ENCODE assay signal across 8 mouse cellular contexts in genomic region chr5:130255017-130255720, GRCm38 (mm10). TPM values are rescaled to one million over a fixed set of nuclear protein-coding genes. Genes with fewer than 3 reads are reported as not detected.
DNase-seq lines count a peak whose midpoint lies in the region; ATAC-seq lines count a peak whose summit lies in the region.

Gene Sbds (minus strand): TSS chr5:130255530.
Gene Tyw1 (plus strand): TSS chr5:130255619.

- peaks cover 24% of the 10 kb centered on the region for H3K36me3 ChIP-seq in hindbrain, embryonic 15.5 days

- H3K4me1 ChIP-seq in hindbrain, embryonic 15.5 days (replicated peaks) = peaks cover 34% of the 10 kb centered on the region

- WGBS in hindbrain, embryonic 15.5 days = under 1% methylated on average over 52 of the region's 52 CpGs

- H3K4me2 ChIP-seq in hindbrain, embryonic 15.5 days = peak within 1 kb of the TSS; percentile 76

- peak; percentile 91 for ATAC-seq in hindbrain, embryonic 15.5 days (ENCODE audit: low FRiP score, low read depth)

- H3K27ac ChIP-seq in hindbrain, embryonic 15.5 days (replicated peaks) = peak within 1 kb of the TSS; percentile 90

- H3K9me3 ChIP-seq in hindbrain, embryonic 15.5 days = no peaks in the 10 kb centered on the region

- peak within 1 kb of the TSS; percentile 72 for H3K9ac ChIP-seq in hindbrain, embryonic 15.5 days

- no peaks in the 10 kb centered on the region for H3K27me3 ChIP-seq in hindbrain, embryonic 15.5 days

- peak within 1 kb of the TSS; percentile 91 for H3K4me3 ChIP-seq in hindbrain, embryonic 15.5 days

- peak; percentile 98 for DNase-seq in T-cell, adult 2 months (ENCODE audit: low spot score)
- peak; percentile 96 to 98 for DNase-seq in cerebellum, postnatal 36 days
- DNase-seq in frontal cortex, postnatal 36 days (ENCODE audit: low spot score in 2 of 2) = peak; percentile 98 to 99
- peak; percentile 96 for DNase-seq in left cerebral cortex, adult 11 months (ENCODE audit: low spot score)
- DNase-seq in lung, postnatal 4 days = peak; percentile 98 to 99
- DNase-seq in retina, postnatal 7 days (ENCODE audit: low read depth, low spot score) = peak; percentile 97
- peak; percentile 88 for DNase-seq in urinary bladder, adult 2 months (ENCODE audit: low spot score)

RNA-seq across cellular contexts. Expression of gene Sbds, which starts in this region (rescaled TPM):
- polyA plus RNA-seq in hindbrain, embryonic 15.5 days (2015; fragmentation: Nextera tagmentation; extraction: Ambion mirVana) = 56.2 and 56.7 TPM in 2 replicates
- 106 and 107 TPM in 2 replicates for polyA plus RNA-seq in urinary bladder, adult 2 months (2012; rRNA removed)

RNA-seq across cellular contexts. Expression of gene Tyw1, which starts in this region (rescaled TPM):
- 21.9 and 22.3 TPM in 2 replicates for polyA plus RNA-seq in hindbrain, embryonic 15.5 days (2015; fragmentation: Nextera tagmentation; extraction: Ambion mirVana)
- 15.0 and 15.2 TPM in 2 replicates for polyA plus RNA-seq in urinary bladder, adult 2 months (2012; rRNA removed)

Comparison
In these comparisons a context has a peak if more than half of its experiments do, and no peak if none do; other contexts are left out.
1. Peak in every context shown above with its lines: DNase-seq, ATAC-seq, H3K4me3 ChIP-seq and H3K27ac ChIP-seq.